Mouse (Mus musculus): ENCODE results near the gene Olfr118.
"Not testable (repeated sequence)": the region's sequence is repeated elsewhere in the genome, so short reads cannot be mapped to it uniquely, and the experiment has no call there.

Gene Olfr118

GRCm38 (mm10) chr17:37666688-37667087 lies at the start of gene Olfr118:
Gene Olfr118, plus strand, starts transcription at chr17:37666988.
- no peak for DNase-seq

GRCm38 (mm10) chr17:37627009-37627408 lies 39.8 kb upstream of the Olfr118 start, which contains the start of the genes Olfr115 and Olfr116:
Gene Olfr115, minus strand, starts transcription at chr17:37627109.
Gene Olfr116, minus strand, starts transcription at chr17:37627199.
- DNase-seq = no peak

- no peak for DNase-seq
Observed at GRCm38 (mm10) chr17:37663682-37664081, 3.1 kb upstream of the Olfr118 start, which contains the start of gene Olfr117. Gene Olfr117, minus strand, starts transcription at chr17:37663782.

- DNase-seq = not testable (repeated sequence)
Observed at GRCm38 (mm10) chr17:37696264-37696663, 29.5 kb downstream of the Olfr118 start, which contains the start of gene Olfr119. Gene Olfr119, plus strand, starts transcription at chr17:37696564.

GRCm38 (mm10) chr17:37721508-37721907 lies 54.7 kb downstream of the Olfr118 start, which contains the start of gene Olfr120:
Gene Olfr120, plus strand, starts transcription at chr17:37721808.
- DNase-seq = no peak

Measured in lung, postnatal 36 days (tissue).